Comparison of ENCODE assay signal across 12 mouse cellular contexts in the genomic region with DNA sequence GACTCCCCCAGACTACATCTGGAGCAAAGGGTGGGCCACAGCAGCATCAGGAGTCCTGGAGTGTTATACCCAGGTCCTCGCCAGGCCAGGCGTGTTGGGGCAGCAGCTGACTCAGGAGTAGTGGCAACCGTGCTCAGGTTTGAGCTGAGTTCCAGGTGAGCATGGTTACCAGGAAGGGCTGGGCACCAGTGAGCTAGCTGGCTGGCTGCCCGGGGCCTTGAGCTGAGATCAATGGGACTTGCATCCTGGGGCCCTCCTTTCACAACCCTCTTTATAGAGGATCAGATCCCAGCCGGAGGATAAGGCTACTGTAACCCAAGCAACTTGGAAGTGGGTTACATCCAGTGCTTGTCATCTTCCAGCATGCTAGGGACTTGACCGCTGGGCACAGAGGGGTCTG. TPM values are rescaled to one million over a fixed set of nuclear protein-coding genes. Genes with fewer than 3 reads are reported as not detected.
DNase-seq lines count a peak whose midpoint lies in the region; ATAC-seq and TF ChIP-seq lines count a peak whose summit lies in the region.
"Had no signal": no experiment of that assay in that cellular context is flagged by ENCODE, and none has a peak within 500 bp of the region (broad histone marks: within the 10 kb centered on the region; RNA-seq: fewer than 3 reads in every experiment).

No protein-coding gene starts in this region.

- no peak overlapping the region for H3K27ac ChIP-seq in lung, postnatal 0 days (ENCODE audit: low read length)
- H3K27ac ChIP-seq in intestine, embryonic 15.5 days = 0 out of 2 replicates have a peak overlapping the region, but pooled peaks have one; percentile 14
- H3K27ac ChIP-seq in limb, embryonic 10.5 days = 0 out of 2 replicates have a peak overlapping the region, but pooled peaks have one; percentile 15
- H3K27ac ChIP-seq in stomach, embryonic 16.5 days (ENCODE audit: low read length) = peak overlapping the region; percentile 84
- H3K27ac ChIP-seq: hindbrain, embryonic 15.5 days; neural tube, embryonic 13.5 days had no signal

- no peaks in the 10 kb centered on the region for H3K4me1 ChIP-seq in lung, postnatal 0 days (ENCODE audit: insufficient read depth, low read depth, low read length)
- H3K4me1 ChIP-seq in lung, adult 2 months (ENCODE audit: control insufficient read depth, insufficient read depth, low read length) = no peaks in the 10 kb centered on the region
- H3K4me1 ChIP-seq in intestine, embryonic 15.5 days (replicated peaks) = peaks cover 19% of the 10 kb centered on the region
- H3K4me1 ChIP-seq in limb, embryonic 10.5 days = peaks cover 63% of the 10 kb centered on the region
- peaks cover 25% of the 10 kb centered on the region for H3K4me1 ChIP-seq in stomach, embryonic 16.5 days (ENCODE audit: control insufficient read depth, insufficient read depth, low read length)
- H3K4me1 ChIP-seq: hindbrain, embryonic 15.5 days; megakaryocyte, embryonic 14.5 days had no signal

- TF ChIP-seq EP300 in lung, postnatal 0 days (IDR thresholded peaks at IDR 0.05) = no peak

- TF ChIP-seq CTCF in lung, postnatal 0 days (IDR thresholded peaks at IDR 0.05) = no peak
- TF ChIP-seq CTCF in lung, adult 2 months (IDR thresholded peaks at IDR 0.05; ENCODE audit: insufficient read depth, low read length) = no peak

- H3K4me3 ChIP-seq in lung, postnatal 0 days (ENCODE audit: low read depth, low read length) = no peak overlapping the region
- no peak overlapping the region for H3K4me3 ChIP-seq in lung, adult 2 months (replicated peaks; ENCODE audit: extremely low read depth, low read depth, low read length)
- H3K4me3 ChIP-seq in intestine, embryonic 15.5 days (replicated peaks) = no peak overlapping the region
- H3K4me3 ChIP-seq in limb, embryonic 10.5 days = no peak overlapping the region
- no peak overlapping the region for H3K4me3 ChIP-seq in stomach, embryonic 16.5 days (replicated peaks; ENCODE audit: low read length)
- H3K4me3 ChIP-seq: hindbrain, embryonic 15.5 days; megakaryocyte, embryonic 14.5 days; neural tube, embryonic 13.5 days had no signal

- ATAC-seq in lung, postnatal 0 days = 0 out of 2 replicates have a peak, but pooled peaks have one; percentile 19
- peak; percentile 65 for ATAC-seq in intestine, embryonic 15.5 days
- peak; percentile 52; the same call in 1 of the 2 replicates for ATAC-seq in stomach, embryonic 16.5 days (ENCODE audit: insufficient read depth, low FRiP score)
- no peak for ATAC-seq in granulocyte monocyte progenitor cell, adult 5-6 weeks (replicated peaks; ENCODE audit: poor library complexity, severe bottlenecking)
- ATAC-seq: forebrain, embryonic 14.5 days had no signal

- H3K9me3 ChIP-seq in lung, postnatal 0 days (ENCODE audit: low read length) = no peaks in the 10 kb centered on the region
- H3K9me3 ChIP-seq in intestine, embryonic 15.5 days = no peaks in the 10 kb centered on the region
- H3K9me3 ChIP-seq in limb, embryonic 10.5 days (replicated peaks) = no peaks in the 10 kb centered on the region
- no peaks in the 10 kb centered on the region; the same call in 1 of the 2 replicates for H3K9me3 ChIP-seq in stomach, embryonic 16.5 days (replicated peaks; ENCODE audit: control insufficient read depth, low read length)
- H3K9me3 ChIP-seq: hindbrain, embryonic 15.5 days; neural tube, embryonic 13.5 days had no signal

- 49% methylated on average over 6 of the region's 6 CpGs for WGBS in lung, postnatal 0 days
- 73% methylated on average over 6 of the region's 6 CpGs for WGBS in lung, adult 2 months
- 68% methylated on average over 6 of the region's 6 CpGs for WGBS in intestine, embryonic 15.5 days
- 88% methylated on average over 6 of the region's 6 CpGs for WGBS in limb, embryonic 10.5 days
- WGBS in stomach, embryonic 16.5 days = 62% methylated on average over 6 of the region's 6 CpGs

- no peak overlapping the region for H3K9ac ChIP-seq in lung, postnatal 0 days (replicated peaks; ENCODE audit: low read depth)
- H3K9ac ChIP-seq in intestine, embryonic 15.5 days = no peak overlapping the region
- H3K9ac ChIP-seq in stomach, embryonic 16.5 days (ENCODE audit: low read length) = peak overlapping the region; percentile 29; the same call in 1 of the 2 replicates
- H3K9ac ChIP-seq: hindbrain, embryonic 15.5 days; neural tube, embryonic 13.5 days had no signal

- H3K27me3 ChIP-seq in lung, postnatal 0 days (replicated peaks; ENCODE audit: insufficient read depth, low read length) = no peaks in the 10 kb centered on the region
- 0 out of 2 replicates have a peak, but pooled peaks cover 4% of the 10 kb centered on the region for H3K27me3 ChIP-seq in intestine, embryonic 15.5 days (replicated peaks)
- peaks cover 45% of the 10 kb centered on the region for H3K27me3 ChIP-seq in limb, embryonic 10.5 days (ENCODE audit: low read depth, poor library complexity, severe bottlenecking)
- H3K27me3 ChIP-seq in stomach, embryonic 16.5 days (ENCODE audit: control insufficient read depth, insufficient read depth, low read length) = no peaks in the 10 kb centered on the region

- TF ChIP-seq POLR2A in lung, adult 2 months (IDR thresholded peaks at IDR 0.05; ENCODE audit: borderline replicate concordance, extremely low read depth, low read depth, low read length) = no peak

- no peaks in the 10 kb centered on the region for H3K36me3 ChIP-seq in lung, postnatal 0 days (ENCODE audit: insufficient read depth, low read length)
- no peaks in the 10 kb centered on the region for H3K36me3 ChIP-seq in intestine, embryonic 15.5 days
- H3K36me3 ChIP-seq in limb, embryonic 10.5 days = no peaks in the 10 kb centered on the region
- H3K36me3 ChIP-seq in stomach, embryonic 16.5 days (ENCODE audit: control insufficient read depth, insufficient read depth, low read length) = no peaks in the 10 kb centered on the region
- H3K36me3 ChIP-seq: hindbrain, embryonic 15.5 days; neural tube, embryonic 13.5 days had no signal

- H3K4me2 ChIP-seq in lung, postnatal 0 days (replicated peaks; ENCODE audit: low read depth, low read length) = no peak overlapping the region
- H3K4me2 ChIP-seq in intestine, embryonic 15.5 days (replicated peaks) = 0 out of 2 replicates have a peak overlapping the region, but pooled peaks have one; percentile 9
- no peak overlapping the region for H3K4me2 ChIP-seq in stomach, embryonic 16.5 days (ENCODE audit: low read depth, low read length)
- H3K4me2 ChIP-seq: hindbrain, embryonic 15.5 days; neural tube, embryonic 13.5 days had no signal

- DNase-seq in lung, postnatal 0 days (ENCODE audit: low spot score) = no peak
- DNase-seq in lung, adult 2 months = no peak
- no peak for DNase-seq in limb, embryonic 10.5 days (ENCODE audit: low spot score)
- DNase-seq in right cerebral cortex, adult 2 months (ENCODE audit: low spot score in 2 of 2) = no peak
- no peak for DNase-seq in cerebellum, adult 9-10 months

RNA-seq across cellular contexts. Expression of gene Sept9, which starts 5.6 kb away (rescaled TPM):
- polyA plus RNA-seq in lung, postnatal 0 days (2015; fragmentation: Nextera tagmentation; extraction: Ambion mirVana) = 52.5 and 56.1 TPM in 2 replicates
- polyA plus RNA-seq in lung, adult 2 months (2012; rRNA removed) = 35.1 and 41.4 TPM in 2 replicates
- 166 and 167 TPM in 2 replicates for polyA plus RNA-seq in intestine, embryonic 15.5 days (2015; fragmentation: Nextera tagmentation; extraction: Ambion mirVana)
- polyA plus RNA-seq in limb, embryonic 10.5 days (2016; fragmentation: Nextera tagmentation; extraction: Ambion mirVana) = 265 and 282 TPM in 2 replicates
- 101 and 105 TPM in 2 replicates for polyA plus RNA-seq in stomach, embryonic 16.5 days (2015; fragmentation: Nextera tagmentation; extraction: Ambion mirVana)
- 139 and 145 TPM in 2 replicates for total RNA-seq in granulocyte monocyte progenitor cell, adult 5-6 weeks (2014; fragmentation: Nextera tagmentation)
- 124 and 141 TPM in 2 replicates for total RNA-seq in granulocyte monocyte progenitor cell, adult 5-6 weeks (2017)
